Mouse (Mus musculus) bone marrow macrophage, adult 2 months (primary cell): ENCODE results near the gene Fam155a.

Source experiments
- CTCF ChIP-seq: IDR thresholded peaks from 2 replicates; pipeline ENCODE4 v1.5.1; 2012; ENCODE audit warnings: low read depth, mild to moderate bottlenecking, low read length, moderate library complexity
- POLR2A ChIP-seq: IDR thresholded peaks from 2 replicates; pipeline ENCODE4 v1.6.1; 2012; ENCODE audit warnings: mild to moderate bottlenecking, low read depth, low read length, borderline replicate concordance

DNA sequence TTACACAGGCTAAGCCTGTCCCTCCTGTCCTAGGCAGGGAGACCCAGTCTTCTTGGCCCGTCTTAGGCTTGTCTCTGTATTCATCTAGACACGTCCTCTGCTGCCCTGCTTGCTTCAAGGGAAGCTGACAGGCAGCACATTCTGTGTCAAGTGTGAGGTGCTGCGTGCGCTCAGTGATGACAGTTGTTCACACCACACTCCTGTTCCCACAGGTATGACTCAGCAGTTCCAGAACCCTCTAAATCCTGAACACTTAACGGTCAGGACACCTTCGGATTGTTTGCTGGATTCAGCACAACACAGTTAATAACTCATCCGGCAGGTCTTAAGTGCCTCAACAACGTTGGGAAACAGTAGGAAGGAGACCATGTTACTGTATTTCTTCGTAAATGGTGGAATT lies 532.0 kb downstream of the Fam155a start:
- TF ChIP-seq POLR2A, result no peak
- TF ChIP-seq CTCF, result no peak
